Mouse (Mus musculus) cortical plate, adult 2 months (tissue): ENCODE results near the gene Gpx6. TPM values are rescaled to one million over a fixed set of nuclear protein-coding genes. Genes with fewer than 3 reads are reported as not detected.

Experiments
- H3K27ac ChIP-seq: fragments of 200-500 bp; 2 replicates; pipeline ENCODE4 v1.5.1; 2012; ENCODE audit warnings: low read length, control low read depth, inconsistent platforms; ENCODE audit not compliant: insufficient read depth
- H3K4me1 ChIP-seq: fragments of 200-500 bp; 2 replicates; pipeline ENCODE4 v1.6.1; 2011; ENCODE audit warnings: low read length; ENCODE audit not compliant: control insufficient read depth, insufficient read depth
- H3K4me3 ChIP-seq: fragments of 200-500 bp; 2 replicates; pipeline ENCODE4 v1.5.1; 2011; ENCODE audit warnings: mild to moderate bottlenecking, low read length, control low read depth; ENCODE audit not compliant: insufficient read depth
- CTCF ChIP-seq: fragments of 200-500 bp; IDR thresholded peaks from 2 replicates; pipeline ENCODE4 v1.5.1; 2011; ENCODE audit warnings: mild to moderate bottlenecking, control low read depth, low read length; ENCODE audit not compliant: insufficient read depth; ENCODE audit errors: extremely low read depth
- POLR2A ChIP-seq: fragments of 200-500 bp; IDR thresholded peaks from 2 replicates; pipeline ENCODE4 v1.6.1; 2011; ENCODE audit warnings: mild to moderate bottlenecking, low read length, control low read depth; ENCODE audit not compliant: insufficient read depth; ENCODE audit errors: extremely low read depth
- polyA plus RNA-seq: library from polyadenylated mRNA; depleted of rRNA; stranded (reverse); fragments of >200 nt; gene quantifications from 2 replicates; pipeline ENCODE4 v1.2.3, GENCODE M21; 2012; rRNA removed

Gpx6 gene
- polyA plus RNA-seq, 1 experiment, result 1.6 TPM

DNA sequence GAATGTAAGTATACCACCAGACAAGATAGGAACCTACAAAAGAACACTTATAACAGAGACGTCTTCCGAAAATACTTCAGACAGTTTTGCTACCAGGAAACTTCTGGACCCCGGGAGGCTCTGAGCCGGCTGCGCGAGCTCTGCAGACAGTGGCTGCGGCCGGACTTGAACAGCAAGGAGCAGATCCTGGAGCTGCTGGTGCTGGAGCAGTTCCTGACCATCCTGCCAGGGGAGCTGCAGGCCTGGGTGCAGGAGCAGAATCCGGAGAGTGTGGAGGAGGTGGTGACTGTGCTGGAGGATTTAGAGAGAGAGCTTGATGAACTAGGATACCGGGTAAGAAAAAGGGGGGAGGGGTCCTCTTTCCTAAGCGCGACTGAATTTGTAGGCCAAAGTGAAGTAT lies 51.8 kb downstream of the Gpx6 start:
- TF ChIP-seq POLR2A (no peak), CTCF (no peak)
- no peaks in the 10 kb centered on the region; the same call in 1 of the 2 replicates for H3K4me1 ChIP-seq
- H3K4me3 ChIP-seq, result no peak overlapping the region; the same call in 1 of the 2 replicates
- no peak overlapping the region for H3K27ac ChIP-seq

DNA sequence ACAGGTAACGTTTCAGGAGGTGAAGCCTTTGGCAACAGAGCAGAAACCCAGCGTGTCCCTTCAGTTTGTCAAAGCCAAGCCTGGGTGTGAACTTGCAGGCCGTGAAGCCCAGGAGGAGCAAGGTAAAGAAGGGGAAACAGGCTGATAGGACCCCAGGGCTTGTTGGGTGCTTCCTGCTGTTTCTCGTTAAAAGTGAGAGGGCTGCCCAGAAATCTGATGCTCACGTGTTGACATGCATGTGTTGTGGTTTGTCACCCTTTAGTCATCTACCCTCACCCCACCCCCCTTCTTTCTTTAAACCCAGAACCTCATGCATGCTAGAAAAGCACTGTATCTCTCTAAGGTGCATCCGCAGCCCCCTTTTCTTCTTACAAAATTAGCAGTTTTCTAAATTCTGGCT lies 54.7 kb downstream of the Gpx6 start:
- Histone ChIP-seq H3K4me3 (no peak overlapping the region), H3K4me1 (no peaks in the 10 kb centered on the region; the same call in 1 of the 2 replicates)
- TF ChIP-seq POLR2A (no peak), CTCF (no peak)

More for the DNA sequence above, 54.7 kb downstream of the Gpx6 start:
- H3K27ac ChIP-seq, result no peak overlapping the region

Other genes starting within 250 kb of the Gpx6 start
- not detected in 2 replicates for gene Olfr1370, start 237.2 kb upstream of the Gpx6 start, polyA plus RNA-seq
- not detected in 2 replicates for gene Olfr1369-ps1, start 200.6 kb upstream of the Gpx6 start, polyA plus RNA-seq
- not detected in 2 replicates for gene Olfr263, start 182.5 kb upstream of the Gpx6 start, polyA plus RNA-seq
- not detected in 2 replicates for gene Olfr1368, start 166.3 kb upstream of the Gpx6 start, polyA plus RNA-seq
- gene Trim27, start 132.7 kb upstream of the Gpx6 start, polyA plus RNA-seq, result 30.4 and 30.5 TPM in 2 replicates
- 0.10 TPM in 1 of 2 replicates, not detected in the other for gene Gpx5, start 19.4 kb upstream of the Gpx6 start, polyA plus RNA-seq
- gene Olfr1367, start 34.8 kb downstream of the Gpx6 start, polyA plus RNA-seq, result not detected in 2 replicates
- gene Zscan12, start 50.7 kb downstream of the Gpx6 start, polyA plus RNA-seq, result 5.7 and 6.3 TPM in 2 replicates
- 46.5 and 48.1 TPM in 2 replicates for gene Zkscan3, start 90.6 kb downstream of the Gpx6 start, polyA plus RNA-seq
- 2.3 and 3.1 TPM in 2 replicates for gene Pgbd1, start 128.9 kb downstream of the Gpx6 start, polyA plus RNA-seq
- 66.4 and 70.2 TPM in 2 replicates for gene Zscan26, start 141.6 kb downstream of the Gpx6 start, polyA plus RNA-seq
- 0.40 and 0.44 TPM in 2 replicates for gene Nkapl, start 156.4 kb downstream of the Gpx6 start, polyA plus RNA-seq
- 3.8 and 4.1 TPM in 2 replicates for gene Zkscan4, start 166.8 kb downstream of the Gpx6 start, polyA plus RNA-seq
- gene Gm10065, start 167.3 kb downstream of the Gpx6 start, polyA plus RNA-seq, result not detected in 2 replicates
- gene AK157302, start 183.1 kb downstream of the Gpx6 start, polyA plus RNA-seq, result 1.9 and 2.3 TPM in 2 replicates
- gene Gm11273, start 189.3 kb downstream of the Gpx6 start, polyA plus RNA-seq, result 33.2 and 43.7 TPM in 2 replicates
- 6.7 and 7.0 TPM in 2 replicates for gene Zkscan8, start 219.0 kb downstream of the Gpx6 start, polyA plus RNA-seq
- not detected in 2 replicates for gene Olfr1366, start 230.7 kb downstream of the Gpx6 start, polyA plus RNA-seq
- gene Olfr1535, start 247.8 kb downstream of the Gpx6 start, polyA plus RNA-seq, result not detected in 2 replicates